Mouse (Mus musculus): ENCODE measurements at regions not wholly inside any gene's neighbourhood (a gene's known extent, or its start where the extent isn't known, plus 50 kb on each side); places are given as distances from the start of the nearest gene placed in this dataset.

DNA sequence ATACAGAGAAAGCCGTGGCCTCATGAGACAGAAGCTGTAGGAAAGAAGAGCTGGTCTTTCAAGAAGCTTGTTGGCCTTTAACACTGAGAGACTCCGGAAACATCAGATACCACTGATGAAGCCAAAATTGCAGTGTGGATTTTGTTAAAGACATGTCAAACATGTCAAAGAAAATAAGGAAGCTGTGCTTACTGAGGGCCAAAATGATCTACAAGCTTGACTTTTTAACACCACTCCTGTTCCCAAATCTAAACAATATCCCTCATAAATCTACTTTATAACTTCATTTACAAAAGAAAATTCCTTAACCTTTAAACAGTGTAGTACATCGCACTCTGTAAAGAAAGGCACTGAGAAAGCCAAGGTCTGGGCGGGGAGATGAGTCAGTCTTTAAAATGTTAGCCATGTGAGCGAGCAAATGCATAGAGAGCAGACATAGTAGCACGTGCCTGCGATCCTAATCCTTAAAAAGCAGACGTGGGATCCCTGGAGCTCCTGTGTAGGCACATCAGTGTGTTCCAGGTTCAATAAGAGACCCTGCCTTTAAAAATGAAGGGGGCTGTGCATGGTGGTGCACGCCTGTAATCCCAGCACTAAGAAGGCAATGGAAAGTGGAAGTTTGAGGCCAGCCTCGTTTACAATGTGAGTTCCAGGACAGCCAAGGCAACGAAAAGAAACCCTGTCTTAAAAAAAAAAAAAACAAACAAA is 125.1 kb upstream of the Trim24 start:
- TF ChIP-seq POLR2A (IDR thresholded peaks at IDR 0.05; ENCODE audit: insufficient read length, low read depth), result no peak
- TF ChIP-seq MYOG (IDR thresholded peaks at IDR 0.05; ENCODE audit: control insufficient read depth in 1 of 3, insufficient read depth in 1 of 3, insufficient read length in 2 of 3, low read depth in 2 of 3), result no peak
- no peak for TF ChIP-seq USF1 (IDR thresholded peaks at IDR 0.05; ENCODE audit: low read depth)
- TF ChIP-seq MYOD1 (IDR thresholded peaks at IDR 0.05; ENCODE audit: control insufficient read depth in 1 of 3, insufficient read length in 2 of 3, low read depth in 2 of 3), result no peak
- no peak for TF ChIP-seq REST (IDR thresholded peaks at IDR 0.05; ENCODE audit: insufficient read depth, insufficient read length)
- TF ChIP-seq E2F4 (IDR thresholded peaks at IDR 0.05; ENCODE audit: insufficient read depth), result no peak

Data from myocyte (in vitro differentiated cells).